Mouse (Mus musculus) stomach, embryonic 16.5 days (tissue): ENCODE measurements around the gene Ptpdc1. TPM values are rescaled to one million over a fixed set of nuclear protein-coding genes. Genes with fewer than 3 reads are reported as not detected.

Source experiments
- ATAC-seq: fragments of 200-750 bp; cut with Nextera tagmentation; 2 replicates; pipeline ENCODE4 v1.8.0; 2017; ENCODE audit warnings: moderate number of reproducible peaks, moderate TSS enrichment; ENCODE audit not compliant: insufficient read depth, low FRiP score
- H3K27ac ChIP-seq: fragments of 300-500 bp; sonication (generic); 2 replicates; pipeline ENCODE4 v1.5.1; 2014; ENCODE audit warnings: low read length
- H3K27me3 ChIP-seq: fragments of 300-500 bp; sonication (generic); 2 replicates; pipeline ENCODE4 v1.6.1; 2014; ENCODE audit warnings: low read length, control low read depth, mixed read lengths; ENCODE audit not compliant: control insufficient read depth, insufficient read depth
- H3K36me3 ChIP-seq: fragments of 300-500 bp; sonication (generic); 2 replicates; pipeline ENCODE4 v1.6.1; 2014; ENCODE audit warnings: low read length; ENCODE audit not compliant: control insufficient read depth, insufficient read depth
- H3K4me1 ChIP-seq: fragments of 300-500 bp; sonication (generic); 2 replicates; pipeline ENCODE4 v1.6.1; 2014; ENCODE audit warnings: low read length, control low read depth, mixed read lengths; ENCODE audit not compliant: control insufficient read depth, insufficient read depth
- H3K4me2 ChIP-seq: fragments of 300-500 bp; sonication (generic); 2 replicates; pipeline ENCODE4 v1.6.1; 2014; ENCODE audit warnings: low read depth, low read length, mixed read lengths
- H3K4me3 ChIP-seq: fragments of 300-500 bp; sonication (generic); replicated peaks from 2 replicates; pipeline ENCODE4 v1.5.1; 2014; ENCODE audit warnings: mild to moderate bottlenecking, low read length
- H3K9ac ChIP-seq: fragments of 300-500 bp; sonication (generic); 2 replicates; pipeline ENCODE4 v1.6.1; 2014; ENCODE audit warnings: low read length
- H3K9me3 ChIP-seq: fragments of 300-500 bp; sonication (generic); replicated peaks from 2 replicates; pipeline ENCODE4 v1.6.1; 2016; ENCODE audit warnings: low read length, control low read depth; ENCODE audit not compliant: control insufficient read depth
- WGBS: fragments of 180-500 bp; shearing (Covaris S2); extraction: QIAGEN DNeasy Blood & Tissue Kit; methylation state at CpG from one replicate; pipeline ENCODE4 v1.1.7; 2014; 5-methylcytosine and 5-hydroxymethylcytosine counted together
- microRNA counts: library from miRNA; unstranded; fragments of <30 nt; microRNA quantifications from one replicate; lab custom pipeline; 2016
- microRNA-seq: library from miRNA; unstranded; fragments of <30 nt; microRNA quantifications from one replicate; pipeline ENCODE4, GENCODE M21; 2016
- polyA plus RNA-seq: library from polyadenylated mRNA; unstranded; fragments of >200 nt; fragmentation: Nextera tagmentation; extraction: Ambion mirVana; gene quantifications from 2 replicates; pipeline ENCODE4 v1.2.1, GENCODE M21; 2015

The Ptpdc1 gene
- polyA plus RNA-seq, 1 experiment from 2014 or later, result 9.3 TPM

DNA sequence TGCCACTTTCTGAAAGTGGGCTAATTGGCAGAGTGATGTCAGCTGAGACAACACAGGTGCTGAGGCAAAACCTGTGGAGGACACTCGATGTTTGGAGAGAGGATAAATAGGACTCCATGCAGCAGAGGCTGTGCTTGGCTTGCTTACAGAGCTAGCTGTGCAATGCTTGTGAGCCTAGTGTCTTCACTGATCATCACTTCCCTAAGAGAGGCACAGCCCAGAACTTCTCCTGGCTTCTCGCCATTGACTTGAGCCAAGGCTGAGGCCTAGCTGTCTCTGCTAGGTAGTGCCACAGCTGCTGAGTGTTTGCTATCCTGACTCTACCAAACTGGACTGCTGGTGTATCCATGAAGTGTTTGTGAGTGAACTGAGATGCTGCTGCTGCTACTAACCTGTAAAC is 94.8 kb downstream of the Ptpdc1 start:
- 38% methylated on average over 2 of the region's 2 CpGs for whole genome bisulfite sequencing
- Histone ChIP-seq H3K9ac (no peak overlapping the region), H3K36me3 (no peaks in the 10 kb centered on the region), H3K27ac (no peak overlapping the region; the same call in 1 of the 2 replicates), H3K4me2 (no peak overlapping the region), H3K4me3 (no peak overlapping the region), H3K27me3 (no peaks in the 10 kb centered on the region), H3K4me1 (no peaks in the 10 kb centered on the region), H3K9me3 (no peaks in the 10 kb centered on the region)
- ATAC-seq, result peak; percentile 29; the same call in 1 of the 2 replicates

DNA sequence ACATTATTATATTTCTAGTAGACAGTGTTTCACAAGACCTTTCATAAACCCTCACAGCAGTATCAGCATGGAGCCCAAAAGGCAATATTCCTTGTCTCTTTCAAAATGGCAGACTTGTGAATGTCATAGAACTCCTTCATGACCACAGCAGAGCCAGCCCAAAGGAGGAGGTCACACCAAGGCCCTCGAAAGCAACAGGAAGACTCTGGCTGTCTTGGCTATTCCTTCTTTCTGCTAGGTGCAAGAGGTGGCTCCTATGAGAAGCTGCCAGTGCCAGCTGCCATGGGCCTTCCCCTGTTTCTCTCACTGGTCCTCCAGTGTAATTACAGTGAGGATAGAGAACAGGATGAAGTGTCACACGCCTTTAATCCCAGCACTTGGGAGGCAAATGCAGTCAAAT is 96.4 kb downstream of the Ptpdc1 start:
- Histone ChIP-seq H3K27me3 (no peaks in the 10 kb centered on the region), H3K9me3 (no peaks in the 10 kb centered on the region), H3K27ac (no peak overlapping the region), H3K36me3 (no peaks in the 10 kb centered on the region), H3K9ac (no peak overlapping the region), H3K4me1 (no peaks in the 10 kb centered on the region), H3K4me2 (no peak overlapping the region), H3K4me3 (no peak overlapping the region)
- WGBS, result 54% methylated on average over 2 of the region's 2 CpGs
- ATAC-seq, result no peak

DNA sequence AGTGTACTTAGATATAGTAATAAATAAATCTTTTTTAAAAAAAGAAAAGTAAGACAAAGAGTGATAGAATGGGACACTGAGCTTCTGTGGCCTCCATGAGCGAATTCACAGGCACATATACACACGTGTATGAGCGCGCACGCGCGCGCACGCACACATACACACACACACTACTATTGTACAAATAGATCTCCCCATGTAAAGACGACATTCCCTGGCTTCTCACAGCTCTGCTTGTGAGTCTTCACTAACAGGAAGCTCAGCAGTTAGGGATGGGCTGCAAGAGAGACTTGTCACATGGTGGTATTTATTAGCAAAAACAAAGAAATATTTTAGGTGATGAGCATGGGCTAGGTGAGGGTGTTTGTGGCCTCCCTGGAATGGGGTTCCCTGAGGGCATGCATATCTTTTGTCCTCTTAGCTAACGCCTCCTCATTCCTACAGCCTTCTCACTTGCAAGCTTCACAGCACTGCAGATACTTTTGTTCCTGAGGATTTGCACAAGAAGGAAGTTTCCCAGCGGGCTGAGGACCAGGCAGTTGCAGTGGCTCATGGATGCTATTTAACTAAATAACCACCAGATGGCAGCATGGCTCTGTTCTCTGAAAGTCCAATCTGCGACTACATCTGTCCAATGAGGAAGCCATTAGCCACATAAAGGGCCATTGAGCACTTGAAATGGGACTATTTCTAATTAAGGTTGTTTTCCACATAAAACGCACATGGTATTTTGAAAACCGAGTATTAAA is 97.2 kb downstream of the Ptpdc1 start:
- H3K36me3 ChIP-seq, result no peaks in the 10 kb centered on the region
- H3K27ac ChIP-seq, result no peak overlapping the region
- H3K9me3 ChIP-seq, result no peaks in the 10 kb centered on the region
- ATAC-seq, result peak; percentile 62; the same call in 1 of the 2 replicates
- H3K4me2 ChIP-seq, result no peak overlapping the region
- no peak overlapping the region for H3K9ac ChIP-seq
- no peak overlapping the region for H3K4me3 ChIP-seq
- 51% methylated on average over 15 of the region's 15 CpGs for WGBS
- no peaks in the 10 kb centered on the region for H3K27me3 ChIP-seq
- H3K4me1 ChIP-seq, result no peaks in the 10 kb centered on the region

MicroRNA genes within 50 kb of the gene (microRNA counts, 519-probe panel; counts per million panel counts)
- microRNA mmu-let-7a (lab: Ali Mortazavi, UCI) (4,631 counts per million, percentile 98 among the panel's probes with 10 or more counts), microRNA mmu-let-7d (lab: Ali Mortazavi, UCI) (4,766 counts per million, percentile 99 among the panel's probes with 10 or more counts), microRNA mmu-let-7f (lab: Ali Mortazavi, UCI) (4,234 counts per million, percentile 95 among the panel's probes with 10 or more counts)

Small RNA genes lying within 50 kb of the gene (microRNA-seq; reads per million reads assigned to microRNA genes)
- not detected for gene Gm24111
- gene Mirlet7a-1, result 261 reads per million, percentile 65 among the genes with 10 or more reads in this experiment
- 21,234 reads per million, percentile 97 among the genes with 10 or more reads in this experiment for gene Mirlet7d
- not detected for gene Mirlet7f-1

Other genes with a start within 250 kb of the Ptpdc1 start
- 3.1 and 4.5 TPM in 2 replicates for gene Zfp169, start 112.2 kb downstream of the Ptpdc1 start, polyA plus RNA-seq
- 0.40 and 0.76 TPM in 2 replicates for gene A830005F24Rik, start 112.1 kb downstream of the Ptpdc1 start, polyA plus RNA-seq
- 47.1 and 58.4 TPM in 2 replicates for gene Barx1, start 37.3 kb upstream of the Ptpdc1 start, polyA plus RNA-seq
- 6.1 and 6.3 TPM in 2 replicates for gene Phf2, start 245.5 kb upstream of the Ptpdc1 start, polyA plus RNA-seq